Mouse (Mus musculus): ENCODE data around the gene Clptm1.

Clptm1 gene

DNA sequence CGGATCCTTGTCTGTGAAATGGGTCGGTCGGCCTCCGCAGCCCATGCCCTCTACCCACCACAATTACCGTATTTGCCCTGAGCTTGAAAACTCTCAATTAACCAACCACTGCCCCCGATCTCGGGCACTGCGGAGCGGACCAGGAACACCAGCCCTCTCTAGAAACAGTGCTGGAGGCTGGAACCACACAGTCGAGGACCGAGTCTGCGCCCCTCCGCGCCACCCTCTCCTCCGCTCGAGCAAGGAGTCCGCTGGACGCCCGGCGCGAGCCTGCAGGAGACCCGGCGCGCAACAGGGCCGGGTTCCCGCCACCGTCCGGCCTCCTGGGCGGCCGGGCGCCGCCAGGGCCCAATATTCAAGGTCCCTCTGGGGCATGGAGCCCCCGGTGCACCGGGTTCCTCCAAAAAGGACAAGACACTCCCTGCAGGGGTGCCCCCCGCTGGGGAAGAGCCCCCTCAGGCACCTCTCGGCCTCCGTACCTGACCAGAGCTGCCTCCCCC lies 328 bp downstream of the Clptm1 start:
- DNase-seq (ENCODE audit: low spot score in 2 of 2) = no peak

DNA sequence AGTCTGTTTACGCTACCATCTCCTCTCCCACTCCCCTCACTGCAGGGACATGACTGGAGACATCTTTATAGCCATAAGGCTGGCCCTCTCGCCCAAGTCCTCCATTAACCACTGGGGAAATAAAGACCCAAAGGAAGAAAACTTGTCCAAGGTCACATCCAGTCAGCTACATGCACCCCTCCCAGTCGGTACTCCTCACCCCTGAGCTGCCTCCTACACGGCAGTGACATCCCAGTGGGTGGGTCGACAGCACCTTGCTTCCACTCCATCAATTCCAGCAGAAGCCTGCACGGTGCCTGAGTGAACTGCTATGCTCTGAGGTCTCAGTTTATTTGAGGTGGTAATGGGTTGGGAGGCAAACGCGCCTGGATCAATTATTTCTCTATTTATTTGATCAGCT lies 893 bp downstream of the Clptm1 start:
- DNase-seq (ENCODE audit: low spot score in 2 of 2) = no peak

DNA sequence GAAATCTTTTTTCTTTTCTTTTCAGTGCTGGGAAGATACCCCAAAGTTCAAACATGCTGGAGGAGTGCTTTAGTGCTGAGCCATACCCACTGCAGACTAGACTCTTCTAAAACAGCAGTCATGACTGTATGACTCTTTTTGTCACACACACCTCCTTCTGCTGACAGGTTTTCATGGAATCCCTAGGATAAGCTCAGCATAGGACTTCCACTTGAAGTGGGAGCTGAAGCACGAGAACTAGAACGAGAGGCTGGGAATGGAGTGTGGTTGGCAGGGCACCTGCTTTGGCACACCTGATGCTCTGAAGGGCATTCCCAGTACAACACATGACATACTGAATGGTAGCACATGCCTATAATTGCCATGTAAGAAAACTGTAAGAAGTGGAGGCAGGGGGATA lies 12.2 kb downstream of the Clptm1 start:
- DNase-seq (ENCODE audit: low spot score in 2 of 2) = no peak

DNA sequence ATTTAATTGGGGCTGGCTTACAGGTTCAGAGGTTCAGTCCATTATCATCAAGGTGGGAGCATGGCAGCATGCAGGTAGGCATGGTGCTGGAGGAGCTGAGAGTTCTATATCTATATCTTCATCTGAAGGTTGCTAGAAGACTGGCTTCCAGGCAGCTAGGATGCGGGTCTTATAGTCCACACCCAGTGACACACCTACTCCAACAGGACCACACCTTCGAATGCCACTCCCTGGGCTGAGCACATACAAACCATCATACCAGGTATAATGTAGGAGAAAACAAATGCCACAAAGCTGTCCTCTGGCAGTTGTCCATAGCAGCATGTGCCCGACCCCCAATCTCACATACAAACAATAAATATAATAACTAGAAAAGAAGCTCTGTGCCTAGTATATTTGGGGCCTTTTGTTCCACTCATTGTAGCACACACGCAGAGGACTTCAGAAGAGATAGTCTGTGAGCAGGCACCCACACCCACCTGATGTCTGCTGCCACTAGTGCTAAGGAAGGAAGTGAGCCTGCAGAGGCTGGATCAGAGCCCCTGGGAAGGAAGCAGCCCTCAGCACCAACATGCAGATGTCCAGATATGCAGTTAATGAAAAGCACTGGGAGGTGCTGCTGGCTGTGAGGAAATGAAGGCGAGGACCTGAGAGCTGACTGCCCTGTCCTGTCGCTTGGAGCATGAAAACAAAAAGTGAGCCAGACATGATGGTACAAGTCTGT lies 13.6 kb downstream of the Clptm1 start:
- DNase-seq (ENCODE audit: low spot score in 2 of 2) = no peak

DNA sequence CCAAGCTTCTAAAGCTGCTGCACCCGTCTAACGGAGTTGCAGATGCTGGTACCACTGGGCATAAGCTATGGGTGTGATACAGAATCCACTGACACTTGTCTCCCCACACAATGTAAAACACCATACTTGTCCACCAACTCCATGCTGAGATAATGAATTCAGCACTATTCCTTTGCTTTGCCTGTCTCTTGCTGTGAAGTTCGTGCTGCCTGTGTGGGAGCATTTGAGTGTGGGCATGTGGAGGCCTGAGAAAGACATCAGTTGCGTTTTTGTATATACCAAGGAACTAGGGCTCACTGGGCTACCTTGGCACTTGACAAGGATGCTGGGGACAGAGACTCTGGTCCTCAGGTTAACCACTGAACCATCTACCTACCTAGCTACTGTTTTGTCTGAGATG lies 23.6 kb downstream of the Clptm1 start:
- DNase-seq (ENCODE audit: low spot score in 2 of 2) = no peak

DNA sequence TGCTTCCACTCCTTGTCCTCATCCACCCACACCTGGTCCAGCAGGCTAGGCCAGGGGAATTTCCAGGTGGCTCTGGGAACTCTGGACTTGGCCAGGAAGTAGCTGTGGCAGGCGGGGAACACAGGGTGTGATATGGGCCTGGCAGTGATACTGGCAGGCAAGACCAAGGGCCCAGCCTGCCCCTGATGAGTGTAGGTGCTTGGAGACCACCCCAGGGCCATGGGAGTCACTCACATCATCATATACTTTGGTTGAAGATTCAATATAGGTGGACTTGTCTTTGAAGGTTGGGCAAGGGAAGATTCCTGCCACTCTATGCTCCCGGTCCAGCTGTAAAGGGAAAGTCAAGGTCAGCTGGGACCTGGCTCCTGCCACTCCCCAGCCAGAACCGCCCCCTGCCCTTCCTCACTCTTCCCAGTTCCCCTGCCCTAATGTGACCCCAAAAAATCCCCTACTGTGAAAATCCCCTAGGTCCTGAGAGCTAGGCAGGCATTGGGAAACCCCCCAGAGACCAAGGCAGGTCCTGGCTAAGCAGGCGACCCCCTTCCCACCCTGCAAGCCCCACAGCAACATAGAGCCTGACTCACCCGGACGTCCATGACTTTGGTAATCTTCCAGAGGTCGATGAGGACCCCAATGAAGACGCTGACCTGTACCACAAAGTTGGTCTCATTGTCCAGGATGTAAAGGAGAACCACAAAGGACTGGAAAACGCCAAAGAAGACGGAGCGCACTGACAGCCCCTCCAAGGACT lies 29.6 kb downstream of the Clptm1 start:
- DNase-seq (ENCODE audit: low spot score in 2 of 2) = no peak

DNA sequence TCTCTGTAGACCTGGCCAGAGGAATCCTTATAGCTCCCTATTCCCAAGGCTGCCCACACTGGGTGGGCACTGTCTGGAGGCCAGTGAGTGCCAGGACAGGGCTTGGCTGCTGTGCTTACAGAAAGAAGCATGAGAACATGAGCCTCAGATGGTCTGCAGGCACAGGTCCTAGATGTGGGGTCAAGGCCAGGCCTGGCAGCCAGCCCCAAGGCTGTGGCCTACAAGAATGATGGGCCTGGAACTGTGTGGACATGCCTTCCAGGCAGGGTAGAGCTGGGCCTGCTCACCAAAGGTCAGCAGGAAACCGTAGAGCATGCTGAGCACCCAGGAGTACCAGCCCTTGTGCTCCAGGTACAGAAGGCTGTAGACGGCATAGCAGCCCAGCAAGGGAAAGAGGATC lies 30.2 kb downstream of the Clptm1 start:
- no peak for DNase-seq (ENCODE audit: low spot score in 2 of 2)

DNA sequence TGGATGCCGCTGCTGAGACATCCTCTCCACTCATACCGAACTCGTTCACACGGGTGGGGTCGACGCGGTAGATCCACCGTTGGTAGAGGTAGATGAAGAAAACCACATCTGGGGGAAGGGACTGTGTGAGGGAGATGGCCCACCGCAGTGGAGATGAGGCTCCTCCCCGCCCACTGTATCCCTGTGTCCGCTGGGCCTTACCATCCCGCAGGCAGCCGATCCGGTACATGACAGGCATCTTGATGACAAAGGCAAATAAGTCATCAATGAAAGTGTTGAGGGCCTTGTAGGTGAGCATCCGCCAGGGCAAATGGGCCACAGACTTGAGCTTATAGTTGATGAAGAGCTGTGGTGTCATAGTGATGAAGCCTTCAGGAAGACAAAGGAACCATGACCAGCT lies 31.0 kb downstream of the Clptm1 start:
- DNase-seq (ENCODE audit: low spot score in 2 of 2) = no peak

DNA sequence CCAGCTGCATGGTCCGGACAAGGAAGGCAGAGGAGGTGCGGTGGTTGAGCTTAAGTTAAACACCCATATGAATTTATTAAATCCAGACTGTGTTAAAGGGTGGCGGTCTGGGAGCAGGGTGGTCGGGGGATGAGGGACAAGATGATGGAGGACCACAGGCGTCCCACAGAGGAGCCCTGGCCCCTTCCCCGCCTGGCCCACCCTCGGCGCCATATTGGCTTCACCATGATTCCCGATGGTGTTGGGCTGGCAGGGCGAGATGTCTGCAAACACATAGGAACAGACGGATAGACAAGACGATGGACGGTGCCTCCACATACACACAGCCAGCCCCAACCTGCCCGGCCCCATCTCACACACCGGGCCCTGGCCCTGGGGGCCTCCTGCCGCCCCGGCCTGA lies 31.6 kb downstream of the Clptm1 start:
- DNase-seq (ENCODE audit: low spot score in 2 of 2) = no peak

DNA sequence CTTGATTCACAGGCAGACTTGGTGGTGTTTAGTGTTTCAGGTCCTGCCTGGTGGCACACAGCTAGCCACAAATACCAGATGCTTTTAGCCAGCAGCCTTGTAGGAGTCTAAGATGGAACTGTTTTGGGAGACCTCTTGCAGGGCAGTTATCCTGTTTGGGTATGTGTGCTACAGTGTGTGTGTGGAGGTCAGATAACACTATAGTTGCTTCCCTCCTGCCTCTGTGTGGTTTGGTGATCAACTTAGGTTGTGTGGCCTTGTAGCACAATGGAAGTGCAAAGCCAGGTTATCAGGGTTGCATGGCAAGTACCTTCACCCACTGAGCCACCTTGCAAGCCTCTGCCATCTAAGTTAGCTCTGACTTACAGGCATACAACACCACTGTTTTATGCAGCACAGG lies 32.1 kb downstream of the Clptm1 start:
- DNase-seq (ENCODE audit: low spot score in 2 of 2) = no peak

DNA sequence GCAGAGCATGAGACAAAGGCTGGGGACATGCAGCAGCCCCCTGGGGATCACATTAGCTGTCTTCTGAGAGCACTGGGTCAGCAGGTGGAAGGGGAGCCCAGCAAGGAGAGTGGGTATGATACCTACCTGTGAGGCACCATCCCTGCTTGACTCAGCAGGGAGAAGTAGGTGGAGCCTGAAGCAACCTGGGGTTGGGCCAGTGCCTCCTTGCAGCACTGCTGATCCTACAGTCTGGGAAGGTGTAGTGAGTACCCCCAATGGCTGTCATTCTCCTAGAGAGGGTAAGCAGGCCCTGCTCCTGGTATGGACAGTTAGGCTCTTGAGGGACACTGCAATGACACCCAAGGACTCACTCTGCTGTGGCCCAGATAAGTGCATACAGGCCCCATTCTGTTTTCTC lies 32.6 kb downstream of the Clptm1 start:
- no peak for DNase-seq (ENCODE audit: low spot score in 2 of 2)

DNA sequence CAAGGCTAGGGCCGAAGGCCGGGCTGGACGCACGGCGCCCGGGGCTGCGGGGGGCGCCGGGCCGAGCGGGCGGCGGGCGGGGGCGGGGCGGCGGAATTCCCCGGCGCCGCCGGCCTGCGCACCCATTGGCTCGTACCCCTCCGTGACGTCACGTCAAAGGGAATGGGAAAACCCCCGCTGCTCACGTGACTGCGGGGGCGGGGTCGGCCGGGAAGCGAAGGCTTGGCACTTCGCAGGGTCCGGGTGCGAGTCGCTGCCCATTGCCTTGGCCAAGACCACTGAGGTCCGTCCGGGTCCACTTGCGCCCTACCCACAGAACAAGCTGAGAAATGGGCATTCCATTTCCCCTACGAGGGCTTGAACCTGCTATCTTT lies 35.5 kb downstream of the Clptm1 start, which contains the start of gene Relb:
TSS of gene Relb (minus strand) at position 78 of the 374 bp plus-strand sequence.
- peak; percentile 90 to 94 for DNase-seq (ENCODE audit: low spot score in 2 of 2)

DNA sequence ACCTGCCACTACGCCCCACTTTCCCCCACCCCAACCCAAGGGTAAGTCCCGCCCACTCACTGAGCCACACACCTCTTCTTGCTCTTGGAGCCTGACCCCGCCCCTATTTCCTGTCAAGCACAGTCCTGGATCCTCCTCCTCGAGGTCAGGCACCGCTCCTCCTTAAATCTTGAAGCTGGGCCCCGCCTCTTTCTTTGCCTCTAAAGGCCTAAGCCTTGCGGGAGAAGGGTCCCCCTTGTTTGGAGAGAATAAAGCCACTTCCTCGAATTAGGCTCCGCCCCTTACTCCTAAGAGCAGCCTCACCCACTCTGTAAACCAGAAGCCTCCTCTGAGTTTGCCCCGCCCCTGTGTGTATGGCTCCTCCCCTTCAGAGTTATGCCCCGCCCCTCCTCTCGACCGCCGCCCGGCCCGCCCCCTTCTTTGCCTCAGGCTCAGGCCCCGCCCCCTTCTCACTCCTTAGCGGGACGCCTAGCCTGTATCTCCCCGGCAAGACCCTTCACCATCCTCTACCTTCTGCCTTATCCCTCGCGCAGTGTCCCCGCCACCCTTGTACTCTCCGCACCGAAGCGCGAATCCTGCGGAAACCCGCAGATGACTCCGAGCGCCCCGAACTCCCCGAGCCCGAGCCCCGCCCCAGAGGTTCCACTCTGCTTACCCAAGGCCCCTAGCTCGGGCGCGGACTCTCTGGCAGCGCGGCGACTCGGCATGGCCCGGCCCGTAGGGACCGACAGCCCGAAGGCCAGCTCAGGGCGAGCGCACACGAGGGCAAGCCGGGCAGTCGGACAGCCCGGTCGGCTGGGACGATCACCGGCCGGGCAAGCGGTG lies 36.1 kb downstream of the Clptm1 start:
- peak; percentile 99 for DNase-seq (ENCODE audit: low spot score in 2 of 2)

DNA sequence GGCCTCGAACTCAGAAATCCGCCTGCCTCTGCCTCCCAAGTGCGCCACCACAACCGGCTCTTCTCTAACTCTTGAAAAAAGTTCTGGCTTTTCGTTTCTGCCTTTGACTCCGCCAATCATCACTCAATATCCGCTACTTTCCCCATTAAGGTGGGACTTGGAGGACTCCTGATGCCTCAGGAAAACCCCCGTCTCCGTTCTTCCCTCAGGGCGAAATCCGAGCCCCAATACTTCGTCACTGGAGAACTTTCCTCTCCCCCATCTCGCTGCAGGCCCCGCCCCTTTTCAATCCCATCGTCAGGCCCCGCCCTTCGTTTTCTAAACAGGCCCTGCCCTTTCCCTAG lies 36.7 kb downstream of the Clptm1 start:
- DNase-seq (ENCODE audit: low spot score in 2 of 2) = no peak

DNA sequence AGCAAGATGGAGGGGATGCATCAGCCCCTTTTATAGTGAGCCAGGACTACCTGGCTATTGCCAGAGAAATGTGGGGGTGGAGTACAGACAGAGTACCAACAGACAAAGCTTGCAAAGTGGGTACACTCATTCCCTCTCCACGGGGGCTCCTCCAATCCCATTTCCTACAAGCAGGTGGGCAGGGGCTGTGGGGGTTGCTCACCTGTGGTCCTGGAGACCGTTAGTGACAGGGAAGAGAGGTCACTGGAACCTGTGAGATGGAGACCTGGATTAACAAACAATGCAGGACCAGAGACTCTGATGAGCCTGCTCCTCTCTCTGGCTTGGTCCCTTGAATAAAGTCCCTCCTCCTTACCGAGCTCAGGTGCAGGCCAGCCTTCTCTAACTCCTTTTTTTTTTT lies 37.1 kb downstream of the Clptm1 start:
- DNase-seq (ENCODE audit: low spot score in 2 of 2) = no peak

DNA sequence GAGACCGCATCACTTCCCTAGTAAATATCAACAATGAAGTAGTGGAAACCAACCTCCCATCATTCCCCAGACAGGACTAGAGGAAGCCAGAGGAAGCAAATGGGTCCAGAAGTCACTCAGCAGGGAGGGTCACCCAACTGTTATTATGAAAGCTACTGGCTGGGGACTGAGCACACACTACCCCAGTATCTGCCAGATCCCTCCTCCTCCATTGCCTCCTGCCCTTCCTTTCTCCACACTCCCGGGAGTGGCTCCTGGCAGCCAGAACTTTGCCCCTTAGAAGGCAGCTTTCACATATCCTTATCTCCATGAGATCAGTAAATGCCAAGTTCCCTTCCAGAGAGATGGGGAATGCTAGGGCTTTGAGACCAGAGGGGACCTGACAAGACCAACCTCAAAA lies 41.4 kb downstream of the Clptm1 start:
- DNase-seq (ENCODE audit: low spot score in 2 of 2) = no peak

DNA sequence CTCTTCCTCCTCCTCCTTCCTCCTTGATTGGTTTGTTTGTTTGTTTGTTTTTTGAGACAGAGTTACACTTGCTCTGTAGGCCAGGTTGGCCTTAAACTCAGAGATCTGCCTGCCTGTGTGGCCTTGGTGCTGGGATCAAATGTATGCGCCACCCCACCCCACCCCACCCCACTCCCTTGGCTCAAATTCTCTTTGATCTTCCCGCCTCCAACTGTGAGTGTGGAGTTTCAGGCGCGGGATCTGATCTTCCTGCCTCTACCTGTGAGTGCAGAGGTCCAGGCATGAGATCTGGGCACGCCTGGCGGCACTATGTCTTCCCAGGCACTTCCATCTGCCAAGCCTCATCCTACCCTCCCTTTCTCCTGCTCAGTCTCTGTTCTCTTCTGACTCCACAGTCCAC lies 42.6 kb downstream of the Clptm1 start:
- DNase-seq (ENCODE audit: low spot score in 2 of 2) = no peak

DNA sequence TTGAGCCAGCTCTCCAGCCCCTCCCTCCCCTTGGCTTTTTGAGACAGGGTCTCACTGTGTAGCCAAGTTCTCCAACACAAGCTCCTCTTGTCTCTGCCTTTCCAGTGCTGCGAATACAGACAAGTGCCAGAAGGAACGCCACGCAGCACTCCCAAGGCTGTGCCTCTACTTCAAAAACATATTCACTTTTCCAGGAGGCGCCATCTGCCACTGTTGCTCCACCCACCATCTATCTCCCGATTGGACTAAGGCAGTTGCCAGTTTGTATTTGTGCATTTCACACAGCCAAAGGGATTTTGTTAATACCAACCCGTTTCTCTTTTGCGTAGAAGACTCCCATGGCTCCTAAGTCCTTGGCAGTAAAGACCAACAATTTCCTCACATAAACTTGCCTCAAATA lies 44.0 kb downstream of the Clptm1 start:
- no peak for DNase-seq (ENCODE audit: low spot score in 2 of 2)

DNA sequence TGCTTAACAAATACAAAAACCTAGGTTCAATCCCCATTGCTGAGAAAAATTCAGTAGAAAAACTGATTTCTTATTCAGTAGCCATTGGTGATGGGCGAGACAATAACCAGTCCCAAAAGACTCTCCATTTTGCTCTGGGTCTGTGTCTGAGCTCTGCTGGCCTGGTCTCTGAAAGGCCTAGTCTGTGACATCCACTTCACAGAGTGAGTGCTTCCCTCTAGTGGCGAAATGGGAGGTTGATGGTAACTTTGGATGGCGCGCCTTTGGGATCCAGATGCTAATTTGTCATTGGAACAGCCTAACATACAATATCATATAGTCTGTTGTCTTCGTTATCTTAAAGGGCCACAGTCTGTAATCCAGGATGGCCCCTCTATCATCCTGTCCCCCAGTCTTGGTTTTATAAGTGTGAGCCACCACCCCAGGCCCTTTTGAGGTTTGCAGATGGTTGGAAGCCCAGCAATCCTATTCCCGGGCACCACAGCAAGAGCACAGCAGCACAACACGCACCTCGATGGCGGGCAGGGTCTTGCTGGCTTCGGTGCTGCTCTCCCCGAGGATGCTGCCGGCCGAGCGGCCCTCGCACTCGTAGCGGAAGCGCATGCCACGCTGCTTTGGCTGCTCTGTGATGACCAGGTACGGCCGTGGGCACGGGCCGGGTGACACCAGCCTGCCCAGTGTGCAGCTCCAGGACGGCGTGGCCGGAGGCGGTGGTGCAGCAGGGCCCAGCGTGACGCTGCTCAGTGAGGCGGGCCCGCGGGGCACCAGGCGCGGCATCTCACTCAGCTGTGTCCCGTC lies 45.6 kb downstream of the Clptm1 start:
- peak; percentile 50 to 64 for DNase-seq (ENCODE audit: low spot score in 2 of 2)

DNA sequence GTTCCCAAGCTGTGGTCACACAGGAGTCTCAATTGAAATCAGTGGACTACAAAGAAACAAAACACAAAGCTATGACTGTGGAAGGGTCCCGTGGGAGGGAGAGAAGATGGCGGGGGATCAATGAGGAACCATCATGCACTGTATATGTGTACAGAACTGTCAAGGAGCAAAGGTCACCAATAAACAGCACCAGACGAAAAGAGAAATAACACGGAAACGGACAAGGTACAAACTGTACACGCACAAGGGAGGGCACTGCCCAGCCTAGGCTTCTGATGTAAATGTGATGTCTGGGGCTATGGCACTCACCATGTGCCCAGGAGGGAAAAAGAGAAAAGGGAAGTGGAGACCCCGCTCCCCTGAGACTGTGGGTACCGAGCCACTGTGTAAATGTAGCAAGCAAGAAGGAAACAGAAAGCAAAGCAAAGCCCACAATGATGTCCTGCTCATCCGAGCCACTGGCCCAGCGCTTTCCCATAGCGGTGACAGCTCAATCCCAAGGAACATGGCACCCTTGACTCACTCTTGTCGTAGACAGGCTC lies 49.7 kb downstream of the Clptm1 start:
- DNase-seq (ENCODE audit: low spot score in 2 of 2) = peak; percentile 78 to 83

DNA sequence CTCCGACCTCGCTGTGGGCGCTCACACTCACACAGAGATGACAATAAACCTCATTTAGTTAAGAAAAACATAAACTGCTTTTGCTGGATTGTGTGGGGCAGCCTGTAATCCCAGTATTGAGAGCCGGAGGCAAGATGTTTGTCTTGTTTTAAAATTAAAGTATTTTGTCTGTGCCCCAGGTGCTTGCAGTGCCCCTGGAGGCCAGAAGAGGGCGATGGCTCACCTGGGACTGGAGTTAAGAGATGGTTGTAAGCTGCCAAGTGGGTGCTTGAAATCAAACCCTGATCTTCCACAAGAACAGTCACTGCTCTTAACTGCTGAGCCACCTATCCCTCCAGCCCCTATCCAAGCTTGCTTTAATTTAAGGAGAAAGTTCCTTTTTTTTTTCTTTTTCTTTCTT lies 53.9 kb downstream of the Clptm1 start:
- DNase-seq (ENCODE audit: low spot score in 2 of 2) = no peak

All from spleen, postnatal 36 days (tissue).